Mouse (Mus musculus) stomach, postnatal 0 days (tissue): ENCODE measurements at regions not wholly inside any gene's neighbourhood (a gene's known extent, or its start where the extent isn't known, plus 50 kb on each side); places are given as distances from the start of the nearest gene placed in this dataset.

Source experiments
- CTCF ChIP-seq: IDR thresholded peaks from 2 replicates; pipeline ENCODE4 v1.5.1; 2016; ENCODE audit warnings: antibody characterized with exemption, low read depth, mild to moderate bottlenecking, moderate library complexity
- EP300 ChIP-seq: optimal IDR thresholded peaks from 2 replicates; pipeline ENCODE3; 2016; ENCODE audit warnings: antibody characterized with exemption

DNA sequence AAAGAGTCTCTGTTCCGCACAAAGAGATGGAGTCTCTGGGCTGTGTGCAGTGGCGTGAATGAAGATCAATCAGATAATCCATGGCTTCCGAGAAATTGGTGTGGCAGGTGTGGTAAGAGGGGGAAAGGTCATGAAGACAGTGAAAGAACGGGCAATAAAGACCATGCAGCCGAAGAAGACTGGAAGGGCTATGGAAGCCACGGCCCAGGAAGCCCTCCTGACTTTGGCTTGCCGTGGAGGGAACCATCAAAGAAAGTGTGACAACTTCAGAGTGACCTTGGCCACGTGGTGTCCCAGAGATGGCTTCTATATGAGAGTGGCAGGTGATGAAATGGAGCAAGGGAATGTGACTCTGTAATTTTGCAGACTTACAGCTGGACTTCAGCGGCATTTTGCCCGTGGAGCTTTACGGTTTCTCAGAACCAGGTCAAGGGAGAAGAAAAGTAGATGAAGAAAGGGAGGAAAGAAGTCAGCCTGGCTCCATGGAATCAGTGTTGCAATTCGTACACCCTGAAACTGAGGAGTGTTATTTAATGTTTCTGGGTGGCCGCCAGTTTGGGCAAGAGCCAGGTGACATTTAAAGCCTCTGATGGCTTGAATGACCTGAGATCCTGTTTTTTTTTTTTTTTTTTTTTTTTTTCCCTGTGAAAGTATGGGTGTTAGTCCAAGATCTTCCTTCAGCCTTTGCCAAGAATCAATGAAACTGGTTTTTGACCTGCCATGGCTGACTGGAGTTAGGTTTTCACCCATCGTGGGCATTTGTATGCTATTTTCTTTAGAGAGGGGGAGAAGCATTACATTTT, 76.4 kb downstream of the Phlda1 start:
- TF ChIP-seq CTCF (no peak), EP300 (no peak)
